Mouse (Mus musculus): ENCODE results near the gene Sprn. TPM values are rescaled to one million over a fixed set of nuclear protein-coding genes. Genes with fewer than 3 reads are reported as not detected.

Gene Sprn
- polyA plus RNA-seq, 1 experiment from 2014 or later: 0.16 TPM

DNA sequence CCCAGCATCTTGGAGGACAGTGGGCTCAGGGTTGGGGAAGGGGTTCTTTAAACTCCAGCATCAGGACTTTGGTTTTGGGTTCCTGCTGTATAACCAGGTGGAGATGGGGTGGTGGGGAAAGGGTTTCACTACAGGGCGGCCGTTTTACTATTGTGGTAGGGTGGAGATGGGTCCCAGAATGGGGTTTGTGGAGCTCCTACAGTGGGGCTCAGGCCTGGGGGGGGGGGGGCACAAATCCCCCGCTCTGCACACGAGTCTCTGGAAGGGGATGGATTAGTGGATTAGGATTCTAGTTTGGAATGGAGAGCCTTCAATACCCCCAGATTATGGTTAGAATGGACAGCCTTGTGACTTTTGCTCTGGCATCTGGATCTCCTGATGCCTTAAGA is 854 bp downstream of the Sprn start:
- H3K4me3 ChIP-seq (replicated peaks; ENCODE audit: low read depth, low read length): peak overlapping the region; percentile 18; the same call in 1 of the 2 replicates
- no peaks in the 10 kb centered on the region; the same call in 1 of the 2 replicates for H3K4me1 ChIP-seq (replicated peaks; ENCODE audit: insufficient read depth, low read length)
- ATAC-seq (replicated peaks; ENCODE audit: low FRiP score, low read depth) (no peak), DNase-seq (ENCODE audit: low spot score) (no peak)
- WGBS: 19% methylated on average over 4 of the region's 4 CpGs
- peaks cover 4% of the 10 kb centered on the region; the same call in 1 of the 2 replicates for H3K27me3 ChIP-seq (ENCODE audit: insufficient read depth, low read length)
- H3K27ac ChIP-seq: no peak overlapping the region
- no peaks in the 10 kb centered on the region for H3K36me3 ChIP-seq (ENCODE audit: insufficient read depth, low read length)
- peak overlapping the region; percentile 51; the same call in 1 of the 2 replicates for H3K4me2 ChIP-seq (ENCODE audit: low read length)
- H3K9me3 ChIP-seq (replicated peaks; ENCODE audit: low read length): no peaks in the 10 kb centered on the region
- H3K9ac ChIP-seq (ENCODE audit: low read depth, low read length): no peak overlapping the region
- TF ChIP-seq CTCF (IDR thresholded peaks at IDR 0.05; ENCODE audit: low read depth): no peak

DNA sequence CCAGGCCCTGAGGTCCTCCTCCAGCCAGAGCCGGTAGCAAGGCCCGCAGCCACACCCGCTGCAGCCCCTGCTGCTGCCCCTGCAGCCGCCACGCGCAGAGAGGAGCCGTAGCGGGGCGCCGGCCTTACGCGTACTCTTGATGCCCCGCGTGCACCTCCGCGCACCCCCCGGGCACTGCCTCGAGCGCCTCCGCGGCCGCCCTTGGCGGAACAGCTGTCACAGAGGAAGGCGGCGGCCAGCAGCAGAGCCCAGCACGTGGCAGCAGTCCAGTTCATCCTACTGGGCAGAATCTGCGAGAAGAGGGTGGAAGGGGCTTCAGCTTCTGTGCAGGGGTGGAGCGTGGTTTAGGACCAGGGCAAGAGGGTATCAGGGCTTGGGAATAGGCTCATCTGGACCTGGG is 1.3 kb downstream of the Sprn start:
- H3K4me1 ChIP-seq (replicated peaks; ENCODE audit: insufficient read depth, low read length): no peaks in the 10 kb centered on the region; the same call in 1 of the 2 replicates
- TF ChIP-seq CTCF (IDR thresholded peaks at IDR 0.05; ENCODE audit: low read depth): no peak
- no peak overlapping the region for H3K27ac ChIP-seq
- H3K27me3 ChIP-seq (ENCODE audit: insufficient read depth, low read length): peaks cover 4% of the 10 kb centered on the region; the same call in 1 of the 2 replicates
- peak overlapping the region; percentile 45 for H3K4me2 ChIP-seq (ENCODE audit: low read length)
- peak; percentile 4 for DNase-seq (ENCODE audit: low spot score)
- H3K4me3 ChIP-seq (replicated peaks; ENCODE audit: low read depth, low read length): 0 out of 2 replicates have a peak overlapping the region, but pooled peaks have one; percentile 6
- WGBS: 7% methylated on average over 28 of the region's 28 CpGs
- no peaks in the 10 kb centered on the region for H3K9me3 ChIP-seq (replicated peaks; ENCODE audit: low read length)
- H3K9ac ChIP-seq (ENCODE audit: low read depth, low read length): no peak overlapping the region
- no peak for ATAC-seq (replicated peaks; ENCODE audit: low FRiP score, low read depth)
- no peaks in the 10 kb centered on the region for H3K36me3 ChIP-seq (ENCODE audit: insufficient read depth, low read length)

DNA sequence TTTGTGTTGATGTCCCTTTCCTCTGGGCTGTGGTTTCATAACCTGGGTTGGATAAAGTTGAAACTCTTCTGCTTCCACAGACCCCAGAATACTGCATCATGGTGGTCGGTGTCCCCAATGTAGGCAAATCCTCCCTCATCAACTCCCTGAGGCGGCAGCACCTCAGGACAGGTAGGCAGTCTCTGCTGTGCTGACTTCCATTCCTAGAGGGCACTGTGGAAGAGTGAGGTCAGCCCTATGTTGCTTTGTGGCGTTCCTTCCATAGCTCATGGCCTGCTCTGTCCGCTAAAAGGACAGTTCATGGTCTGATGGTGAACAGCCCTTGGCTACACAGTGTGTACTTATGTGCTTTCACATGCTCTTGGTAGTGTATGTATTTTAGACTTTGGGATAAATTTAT is 10.1 kb downstream of the Sprn start:
- H3K27me3 ChIP-seq (ENCODE audit: insufficient read depth, low read length): no peaks in the 10 kb centered on the region
- TF ChIP-seq CTCF (IDR thresholded peaks at IDR 0.05; ENCODE audit: low read depth): no peak
- 90% methylated on average over 4 of the region's 4 CpGs for WGBS
- no peaks in the 10 kb centered on the region for H3K4me1 ChIP-seq (replicated peaks; ENCODE audit: insufficient read depth, low read length)
- H3K9ac ChIP-seq (ENCODE audit: low read depth, low read length): no peak overlapping the region
- H3K9me3 ChIP-seq (replicated peaks; ENCODE audit: low read length): no peaks in the 10 kb centered on the region
- ATAC-seq (replicated peaks; ENCODE audit: low FRiP score, low read depth): no peak
- no peak overlapping the region for H3K4me3 ChIP-seq (replicated peaks; ENCODE audit: low read depth, low read length)
- DNase-seq (ENCODE audit: low spot score): no peak
- H3K4me2 ChIP-seq (ENCODE audit: low read length): no peak overlapping the region
- H3K36me3 ChIP-seq (ENCODE audit: insufficient read depth, low read length): 0 out of 2 replicates have a peak, but pooled peaks cover 4% of the 10 kb centered on the region
- no peak overlapping the region for H3K27ac ChIP-seq

DNA sequence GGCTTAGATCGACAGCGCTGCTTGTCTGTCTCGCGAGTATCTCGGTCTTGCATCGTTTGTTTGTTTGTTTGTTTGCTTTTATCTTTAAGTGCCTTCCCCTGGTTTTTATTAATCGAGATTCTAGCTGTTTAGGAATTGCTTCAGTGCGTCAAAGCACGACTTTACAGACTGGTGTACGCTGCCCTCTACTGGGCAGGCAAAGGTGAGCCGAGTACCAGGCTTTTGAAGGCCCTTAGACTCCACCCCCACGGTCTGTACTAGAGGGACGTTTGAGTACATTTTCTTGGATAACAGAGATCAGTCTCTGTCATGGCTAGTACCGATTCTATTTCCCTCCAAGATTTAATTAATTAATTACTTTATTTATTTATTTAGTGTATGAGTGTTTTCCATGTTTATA is 13.3 kb downstream of the Sprn start:
- peak; percentile 83 for TF ChIP-seq CTCF (IDR thresholded peaks at IDR 0.05; ENCODE audit: low read depth)

DNA sequence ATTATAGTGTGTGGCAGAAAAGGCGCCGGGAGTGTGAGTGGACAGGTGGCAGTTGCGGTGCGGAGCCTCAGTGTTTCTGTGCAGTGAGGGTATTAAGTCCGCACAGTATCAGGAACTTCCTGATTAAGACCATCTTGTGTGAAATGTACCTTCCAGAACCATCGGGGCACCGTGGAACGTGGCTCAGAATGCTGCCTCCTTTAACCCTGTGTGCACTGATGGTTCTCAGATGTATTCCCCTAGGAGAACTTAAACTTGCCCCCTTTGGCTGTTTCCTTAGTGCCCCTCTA is 16.7 kb downstream of the Sprn start:
- 0% methylated on average over 8 of the region's 8 CpGs for WGBS
- Histone ChIP-seq H3K4me1 (replicated peaks; ENCODE audit: insufficient read depth, low read length) (no peaks in the 10 kb centered on the region), H3K9me3 (replicated peaks; ENCODE audit: low read length) (no peaks in the 10 kb centered on the region), H3K4me3 (replicated peaks; ENCODE audit: low read depth, low read length) (peak overlapping the region; percentile 65), H3K9ac (ENCODE audit: low read depth, low read length) (peak overlapping the region; percentile 74), H3K4me2 (ENCODE audit: low read length) (peak overlapping the region; percentile 77), H3K27me3 (ENCODE audit: insufficient read depth, low read length) (no peaks in the 10 kb centered on the region), H3K27ac (peak overlapping the region; percentile 88), H3K36me3 (ENCODE audit: insufficient read depth, low read length) (0 out of 2 replicates have a peak, but pooled peaks cover 4% of the 10 kb centered on the region)
- ATAC-seq (replicated peaks; ENCODE audit: low FRiP score, low read depth) (no peak), DNase-seq (ENCODE audit: low spot score) (no peak)
- no peak for TF ChIP-seq CTCF (IDR thresholded peaks at IDR 0.05; ENCODE audit: low read depth)

More for the DNA sequence above, 13.3 kb downstream of the Sprn start:
- no peaks in the 10 kb centered on the region for H3K4me1 ChIP-seq (replicated peaks; ENCODE audit: insufficient read depth, low read length)
- ATAC-seq (replicated peaks; ENCODE audit: low FRiP score, low read depth) (no peak), DNase-seq (ENCODE audit: low spot score) (peak; percentile 83)
- no peaks in the 10 kb centered on the region for H3K27me3 ChIP-seq (ENCODE audit: insufficient read depth, low read length)
- H3K4me2 ChIP-seq (ENCODE audit: low read length): no peak overlapping the region
- H3K36me3 ChIP-seq (ENCODE audit: insufficient read depth, low read length): no peaks in the 10 kb centered on the region
- H3K4me3 ChIP-seq (replicated peaks; ENCODE audit: low read depth, low read length): no peak overlapping the region
- no peak overlapping the region for H3K9ac ChIP-seq (ENCODE audit: low read depth, low read length)
- H3K9me3 ChIP-seq (replicated peaks; ENCODE audit: low read length): no peaks in the 10 kb centered on the region
- no peak overlapping the region for H3K27ac ChIP-seq
- WGBS: 8% methylated on average over 14 of the region's 14 CpGs

DNA sequence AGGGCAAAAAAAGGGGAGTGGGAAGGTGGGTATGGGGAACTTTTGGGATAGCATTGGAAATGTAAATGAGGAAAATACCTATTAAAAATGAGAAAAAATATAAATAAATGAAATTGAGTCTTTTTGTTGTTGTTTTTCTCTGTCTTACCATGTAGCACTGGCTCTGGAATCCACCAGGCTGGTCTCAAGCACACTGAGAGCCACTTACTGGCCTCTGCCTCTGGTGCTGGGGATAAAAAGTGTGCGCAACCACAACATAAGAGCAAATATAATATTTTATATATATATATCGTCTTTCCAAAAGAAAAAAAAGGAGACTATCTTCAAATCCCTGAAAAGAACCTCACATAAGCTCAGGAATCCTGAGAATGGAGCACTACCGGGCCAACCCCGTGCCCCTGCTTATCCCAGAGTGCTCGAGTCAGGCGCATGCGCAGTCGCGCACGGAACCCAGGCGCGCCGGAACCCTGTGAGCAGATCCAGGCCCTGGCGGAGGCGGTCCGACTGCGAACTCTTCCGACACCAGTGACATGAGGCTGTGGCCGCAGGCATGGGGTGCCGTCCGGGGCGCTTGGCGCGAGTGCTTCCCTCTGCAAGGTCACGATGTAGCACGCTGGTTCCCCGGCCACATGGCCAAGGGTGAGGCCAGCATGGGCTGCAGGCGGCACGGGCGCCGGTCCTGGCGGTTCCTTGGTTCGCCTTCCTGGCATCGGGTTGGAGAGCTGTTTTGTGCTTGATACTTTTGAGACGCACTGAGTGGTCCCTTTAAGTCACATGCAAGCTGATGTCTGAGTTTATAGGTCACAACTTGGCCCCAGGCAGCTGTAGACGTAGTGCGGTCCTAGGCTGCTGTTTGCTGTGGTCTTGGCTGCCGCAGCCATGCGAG is 17.3 kb downstream of the Sprn start, which contains the start of gene Mtg1:
Gene Mtg1 (plus strand): TSS at position 430 of the 886 bp plus-strand sequence.
- peak; percentile 95 for DNase-seq (ENCODE audit: low spot score)
- TF ChIP-seq CTCF (IDR thresholded peaks at IDR 0.05; ENCODE audit: low read depth): peak; percentile 11; the same call in 1 of the 2 replicates
- Histone ChIP-seq H3K4me2 (ENCODE audit: low read length) (peak within 1 kb of the TSS; percentile 77), H3K27me3 (ENCODE audit: insufficient read depth, low read length) (no peaks in the 10 kb centered on the region), H3K4me3 (replicated peaks; ENCODE audit: low read depth, low read length) (peak within 1 kb of the TSS; percentile 65), H3K9ac (ENCODE audit: low read depth, low read length) (peak within 1 kb of the TSS; percentile 74), H3K4me1 (replicated peaks; ENCODE audit: insufficient read depth, low read length) (no peaks in the 10 kb centered on the region), H3K9me3 (replicated peaks; ENCODE audit: low read length) (no peaks in the 10 kb centered on the region), H3K36me3 (ENCODE audit: insufficient read depth, low read length) (0 out of 2 replicates have a peak, but pooled peaks cover 4% of the 10 kb centered on the region), H3K27ac (peak within 1 kb of the TSS; percentile 88)
- 3% methylated on average over 39 of the region's 39 CpGs for WGBS
- ATAC-seq (replicated peaks; ENCODE audit: low FRiP score, low read depth): peak; percentile 94

Measured in kidney, postnatal 0 days (tissue).